7 mouse cellular contexts compared by ENCODE assay signal in genomic region chr3:41563211-41563931, GRCm38 (mm10). TPM values are rescaled to one million over a fixed set of nuclear protein-coding genes. Genes with fewer than 3 reads are reported as not detected.
DNase-seq lines count a peak whose midpoint lies in the region; ATAC-seq and TF ChIP-seq lines count a peak whose summit lies in the region.

No protein-coding gene starts in this region.

- under 1% methylated on average over 54 of the region's 81 CpGs for WGBS in embryonic facial prominence, embryonic 11.5 days
- 3% methylated on average over 72 of the region's 81 CpGs for WGBS in kidney, adult 2 months
- under 1% methylated on average over 56 of the region's 81 CpGs for WGBS in limb, embryonic 12.5 days
- WGBS in midbrain, embryonic 14.5 days, result under 1% methylated on average over 79 of the region's 81 CpGs

- H3K4me2 ChIP-seq in embryonic facial prominence, embryonic 11.5 days (ENCODE audit: low read depth, low read length), result peak overlapping the region; percentile 97
- peak overlapping the region; percentile 92 for H3K4me2 ChIP-seq in limb, embryonic 12.5 days
- peak overlapping the region; percentile 65 for H3K4me2 ChIP-seq in midbrain, embryonic 14.5 days (ENCODE audit: low read length)

- H3K4me3 ChIP-seq in embryonic facial prominence, embryonic 11.5 days (ENCODE audit: low read depth, low read length), result peak overlapping the region; percentile 77
- peak overlapping the region; percentile 51 for H3K4me3 ChIP-seq in kidney, adult 2 months (ENCODE audit: insufficient read depth, low read depth, low read length)
- H3K4me3 ChIP-seq in limb, embryonic 12.5 days (replicated peaks), result peak overlapping the region; percentile 76
- peak overlapping the region; percentile 78 for H3K4me3 ChIP-seq in midbrain, embryonic 14.5 days (replicated peaks; ENCODE audit: low read depth, low read length)

- TF ChIP-seq POLR2A in kidney, adult 2 months (IDR thresholded peaks at IDR 0.05; ENCODE audit: low read depth, low read length), result no peak

- H3K9me3 ChIP-seq in embryonic facial prominence, embryonic 11.5 days (replicated peaks; ENCODE audit: control insufficient read depth, low read length), result no peaks in the 10 kb centered on the region
- no peaks in the 10 kb centered on the region for H3K9me3 ChIP-seq in limb, embryonic 12.5 days
- H3K9me3 ChIP-seq in midbrain, embryonic 14.5 days (ENCODE audit: control insufficient read depth, low read length), result no peaks in the 10 kb centered on the region

- TF ChIP-seq CTCF in kidney, adult 2 months (conservative IDR thresholded peaks at IDR 0.05; ENCODE audit: insufficient read depth, insufficient read length, low read depth, low read length), result peak; percentile 57

- no peaks in the 10 kb centered on the region for H3K27me3 ChIP-seq in embryonic facial prominence, embryonic 11.5 days (ENCODE audit: control insufficient read depth, insufficient read depth, low read length)
- H3K27me3 ChIP-seq in kidney, adult 2 months (replicated peaks; ENCODE audit: control insufficient read depth, insufficient read depth, low read length), result no peaks in the 10 kb centered on the region
- H3K27me3 ChIP-seq in limb, embryonic 12.5 days, result no peaks in the 10 kb centered on the region
- H3K27me3 ChIP-seq in midbrain, embryonic 14.5 days (ENCODE audit: control insufficient read depth, insufficient read depth, low read length), result no peaks in the 10 kb centered on the region

- H3K4me1 ChIP-seq in embryonic facial prominence, embryonic 11.5 days (ENCODE audit: control insufficient read depth, insufficient read depth, low read length), result peaks cover 2% of the 10 kb centered on the region; the same call in 1 of the 2 replicates
- H3K4me1 ChIP-seq in kidney, adult 2 months (ENCODE audit: control insufficient read depth, insufficient read depth, low read length), result peaks cover 15% of the 10 kb centered on the region
- peaks cover 14% of the 10 kb centered on the region for H3K4me1 ChIP-seq in limb, embryonic 12.5 days (replicated peaks)
- 0 out of 2 replicates have a peak, but pooled peaks cover 7% of the 10 kb centered on the region for H3K4me1 ChIP-seq in midbrain, embryonic 14.5 days (ENCODE audit: control insufficient read depth, insufficient read depth, low read length)

- H3K36me3 ChIP-seq in embryonic facial prominence, embryonic 11.5 days (replicated peaks; ENCODE audit: control insufficient read depth, insufficient read depth, low read depth, low read length), result no peaks in the 10 kb centered on the region
- H3K36me3 ChIP-seq in kidney, adult 2 months (ENCODE audit: control insufficient read depth, insufficient read depth, low read length), result no peaks in the 10 kb centered on the region
- no peaks in the 10 kb centered on the region for H3K36me3 ChIP-seq in limb, embryonic 12.5 days
- no peaks in the 10 kb centered on the region for H3K36me3 ChIP-seq in midbrain, embryonic 14.5 days (ENCODE audit: control insufficient read depth, insufficient read depth, low read length)

- H3K27ac ChIP-seq in embryonic facial prominence, embryonic 11.5 days (replicated peaks; ENCODE audit: low read depth, low read length), result peak overlapping the region; percentile 81
- H3K27ac ChIP-seq in kidney, adult 2 months (ENCODE audit: insufficient read depth, low read depth, low read length), result peak overlapping the region; percentile 99
- peak overlapping the region; percentile 94 for H3K27ac ChIP-seq in limb, embryonic 12.5 days
- peak overlapping the region; percentile 95 for H3K27ac ChIP-seq in midbrain, embryonic 14.5 days (replicated peaks; ENCODE audit: low read depth, low read length)

- ATAC-seq in embryonic facial prominence, embryonic 11.5 days (replicated peaks; ENCODE audit: insufficient number of reproducible peaks, low FRiP score, low TSS enrichment, low read depth), result peak; percentile 58
- ATAC-seq in limb, embryonic 12.5 days (ENCODE audit: insufficient number of reproducible peaks, insufficient read depth, low FRiP score, low TSS enrichment, low read depth), result peak; percentile 76
- ATAC-seq in midbrain, embryonic 14.5 days (ENCODE audit: low FRiP score, low TSS enrichment), result peak; percentile 73

- peak; percentile 91 for DNase-seq in adrenal gland, postnatal 14 days
- DNase-seq in embryonic facial prominence, embryonic 11.5 days (ENCODE audit: low spot score), result peak; percentile 84
- peak; percentile 90 to 91 for DNase-seq in heart, adult 18-20 months
- peak; percentile 85 for DNase-seq in kidney, adult 2 months
- peak; percentile 89 for DNase-seq in midbrain, embryonic 14.5 days
- DNase-seq in spleen, adult 18-20 months, result peak; percentile 72 to 84

- H3K9ac ChIP-seq in embryonic facial prominence, embryonic 11.5 days (replicated peaks; ENCODE audit: low read length), result peak overlapping the region; percentile 87
- peak overlapping the region; percentile 75 for H3K9ac ChIP-seq in limb, embryonic 12.5 days (replicated peaks)
- H3K9ac ChIP-seq in midbrain, embryonic 14.5 days (replicated peaks; ENCODE audit: low read length), result peak overlapping the region; percentile 79

RNA-seq across cellular contexts. Expression of gene Jade1, which starts 7.8 kb away (rescaled TPM):
- 42.8 and 43.5 TPM in 2 replicates for total RNA-seq in adrenal gland, postnatal 14 days (2021)
- 12.7 and 13.1 TPM in 2 replicates for polyA plus RNA-seq in embryonic facial prominence, embryonic 11.5 days (2014; fragmentation: Nextera tagmentation; extraction: Ambion mirVana)
- 10 to 100 TPM; 28.5 to 32.3 TPM for total RNA-seq in heart, adult 18-20 months (2021)
- 29.9 and 30.2 TPM in 2 replicates for polyA plus RNA-seq in kidney, adult 2 months (2012; rRNA removed)
- 15.2 and 15.3 TPM in 2 replicates for polyA plus RNA-seq in limb, embryonic 12.5 days (2016; fragmentation: Nextera tagmentation; extraction: Ambion mirVana)
- polyA plus RNA-seq in midbrain, embryonic 14.5 days (2014; fragmentation: Nextera tagmentation; extraction: Ambion mirVana), result 9.4 and 13.1 TPM in 2 replicates

Comparison
In these comparisons a context has a peak if more than half of its experiments do, and no peak if none do; other contexts are left out.
1. Peak in every context shown above with its lines: DNase-seq, ATAC-seq, H3K4me3 ChIP-seq and H3K27ac ChIP-seq.